Mouse (Mus musculus): ENCODE measurements around the gene Cygb.

GRCm38 (mm10) chr11:116646136-116646535, 8.0 kb downstream of the Cygb start:
- TF ChIP-seq GATA1 (IDR thresholded peaks at IDR 0.05; ENCODE audit: low read length) (no peak), TAL1 (IDR thresholded peaks at IDR 0.05; ENCODE audit: low read length) (no peak)
